Mouse (Mus musculus) heart, postnatal 25 days (tissue): ENCODE results near the gene Pafah1b2. TPM values are rescaled to one million over a fixed set of nuclear protein-coding genes. Genes with fewer than 3 reads are reported as not detected.

Source experiments
- DNase-seq: peaks from one replicate; pipeline ENCODE4 v3.0.0; 2022; ENCODE audit warnings: low spot score
- intact Hi-C: fragments of 180-260 bp; cut with DNase I; formaldehyde crosslinking; loops from one replicate; pipeline ENCODE4 v1.15.1; 2025
- microRNA-seq: library from miRNA; unstranded; fragments of <30 nt; microRNA quantifications from one replicate; pipeline ENCODE4 v1.2.0, GENCODE M21; 2022
- total RNA-seq, 2 experiments: library from RNA; stranded (reverse); gene quantifications; 2 replicates each; pipeline ENCODE4 v1.2.3; 2021

The Pafah1b2 gene
- total RNA-seq, 2 experiments from 2014 or later, result 55.1 to 62.3 TPM

DNA sequence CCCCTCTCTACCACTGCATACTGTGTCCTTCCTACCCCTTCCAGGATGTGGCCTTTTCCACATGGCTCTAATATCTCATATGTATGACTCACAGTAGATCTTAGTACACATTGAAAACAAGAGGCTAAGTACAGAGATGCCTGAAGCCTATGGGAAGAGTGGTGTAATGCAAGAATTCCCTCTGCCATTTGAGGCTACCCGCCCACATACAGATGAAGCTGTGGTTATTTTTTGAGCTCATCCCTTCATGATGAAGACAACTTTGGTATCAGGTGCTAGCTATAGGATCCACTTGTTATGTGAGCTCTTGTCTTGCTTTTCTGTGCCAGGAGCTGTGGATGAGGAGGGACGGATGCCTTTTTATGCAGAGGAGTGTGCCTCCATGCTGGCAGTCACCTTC is 96.8 kb downstream of the Pafah1b2 start:
- no peak for DNase-seq
- intact Hi-C loops, result no loop called here

Small RNA genes lying within 50 kb of the gene (microRNA-seq; reads per million reads assigned to microRNA genes)
- not detected for gene Mir7087

Other genes with a start within 250 kb of the Pafah1b2 start
- gene Cep164, start 184.0 kb downstream of the Pafah1b2 start, total RNA-seq, result 1 to 10 TPM; 5.8 to 6.4 TPM
- 10 to 100 TPM; 31.6 to 33.1 TPM for gene Bace1, start 174.1 kb downstream of the Pafah1b2 start, total RNA-seq
- 10 to 100 TPM; 17.1 to 18.9 TPM for gene Pcsk7, start 106.2 kb downstream of the Pafah1b2 start, total RNA-seq
- 10 to 100 TPM; 30.6 to 31.4 TPM for gene Rnf214, start 105.8 kb downstream of the Pafah1b2 start, total RNA-seq
- 10 to 100 TPM; 45.4 to 93.0 TPM for gene Tagln, start 76.6 kb downstream of the Pafah1b2 start, total RNA-seq
- 10 to 100 TPM; 70.9 to 76.5 TPM for gene Sidt2, start 57.4 kb downstream of the Pafah1b2 start, total RNA-seq
- 10 to 100 TPM; 65.6 to 67.2 TPM for gene Sik3, start 130 bp upstream of the Pafah1b2 start, total RNA-seq
- not detected for gene Apoa1, start 215.9 kb upstream of the Pafah1b2 start, total RNA-seq
- gene Apoc3, start 222.9 kb upstream of the Pafah1b2 start, total RNA-seq, result not detected
- not detected for gene Apoa4, start 228.0 kb upstream of the Pafah1b2 start, total RNA-seq